Comparison of ENCODE assay signal across 8 mouse cellular contexts in the genomic region with DNA sequence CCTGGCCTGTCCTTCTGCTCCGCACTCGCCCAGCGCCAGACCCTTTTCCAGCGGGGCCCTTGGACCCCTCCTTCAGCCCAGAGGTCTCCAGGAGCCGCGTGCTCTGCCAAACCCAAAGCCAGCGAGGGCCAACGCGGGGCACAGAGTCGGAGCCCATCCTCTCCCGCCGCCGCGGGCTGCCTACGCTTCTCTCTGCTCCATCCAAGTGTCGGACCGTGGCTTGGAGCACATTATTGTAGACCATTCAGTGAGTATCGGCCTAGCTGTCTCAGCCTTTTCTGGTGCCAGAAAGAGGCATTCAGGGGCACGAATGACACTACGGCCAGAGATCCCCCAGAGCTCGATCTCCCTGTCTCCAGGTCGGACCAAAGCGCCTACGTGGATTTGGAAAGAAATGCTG. TPM values are rescaled to one million over a fixed set of nuclear protein-coding genes. Genes with fewer than 3 reads are reported as not detected.
DNase-seq lines count a peak whose midpoint lies in the region; ATAC-seq and TF ChIP-seq lines count a peak whose summit lies in the region.

No protein-coding gene starts in this region.

- WGBS in hindbrain, postnatal 0 days, result under 1% methylated on average over 24 of the region's 24 CpGs
- under 1% methylated on average over 24 of the region's 24 CpGs for WGBS in neural tube, embryonic 12.5 days

- TF ChIP-seq POLR2A in embryonic fibroblast, embryonic 13.5 days (IDR thresholded peaks at IDR 0.05; ENCODE audit: low read depth, low read length), result no peak

- peaks cover 2% of the 10 kb centered on the region; the same call in 1 of the 2 replicates for H3K4me1 ChIP-seq in embryonic fibroblast, embryonic 13.5 days (ENCODE audit: control insufficient read depth, insufficient read depth, low read length)
- peaks cover 25% of the 10 kb centered on the region for H3K4me1 ChIP-seq in hindbrain, postnatal 0 days (ENCODE audit: insufficient read depth, low read length)
- H3K4me1 ChIP-seq in neural tube, embryonic 12.5 days, result peaks cover 40% of the 10 kb centered on the region

- H3K27ac ChIP-seq in left cerebral cortex, adult 2 months, result peak overlapping the region; percentile 97
- H3K27ac ChIP-seq in embryonic fibroblast, embryonic 13.5 days (ENCODE audit: insufficient read depth, low read length), result no peak overlapping the region
- H3K27ac ChIP-seq in hindbrain, postnatal 0 days, result peak overlapping the region; percentile 89
- H3K27ac ChIP-seq in neural tube, embryonic 12.5 days, result peak overlapping the region; percentile 67

- no peaks in the 10 kb centered on the region for H3K27me3 ChIP-seq in hindbrain, postnatal 0 days (ENCODE audit: insufficient read depth, low read length)
- peaks cover 4% of the 10 kb centered on the region; the same call in 1 of the 2 replicates for H3K27me3 ChIP-seq in neural tube, embryonic 12.5 days (replicated peaks)

- H3K4me2 ChIP-seq in hindbrain, postnatal 0 days (ENCODE audit: low read depth, low read length), result peak overlapping the region; percentile 90
- peak overlapping the region; percentile 94 for H3K4me2 ChIP-seq in neural tube, embryonic 12.5 days (replicated peaks)

- TF ChIP-seq CTCF in left cerebral cortex, adult 2 months (IDR thresholded peaks at IDR 0.05), result no peak
- TF ChIP-seq CTCF in embryonic fibroblast, embryonic 13.5 days (IDR thresholded peaks at IDR 0.05; ENCODE audit: borderline replicate concordance, insufficient read depth, low read length), result no peak
- TF ChIP-seq CTCF in hindbrain, postnatal 0 days (IDR thresholded peaks at IDR 0.05; ENCODE audit: low read depth), result no peak

- DNase-seq in left cerebral cortex, adult 2 months (ENCODE audit: extremely low spot score in 1 of 2, low spot score in 2 of 2), result no peak
- DNase-seq in left cerebral cortex, postnatal 25 days (ENCODE audit: low spot score in 2 of 2), result no peak
- peak; percentile 53 for DNase-seq in hindbrain, postnatal 0 days (ENCODE audit: low spot score)
- no peak for DNase-seq in left cerebral cortex, postnatal 36 days (ENCODE audit: low spot score in 2 of 2)
- DNase-seq in testis, postnatal 10 days (ENCODE audit: low spot score), result no peak
- no peak for DNase-seq in ovary, postnatal 10 days (ENCODE audit: low spot score)

- ATAC-seq in hindbrain, postnatal 0 days, result no peak; the same call in 1 of the 2 replicates
- no peak; the same call in 1 of the 2 replicates for ATAC-seq in neural tube, embryonic 12.5 days (ENCODE audit: low FRiP score, low read depth)

- no peaks in the 10 kb centered on the region for H3K36me3 ChIP-seq in hindbrain, postnatal 0 days (ENCODE audit: insufficient read depth, low read length)
- H3K36me3 ChIP-seq in neural tube, embryonic 12.5 days, result no peaks in the 10 kb centered on the region

- H3K9ac ChIP-seq in hindbrain, postnatal 0 days (replicated peaks; ENCODE audit: low read length), result peak overlapping the region; percentile 91
- peak overlapping the region; percentile 77 for H3K9ac ChIP-seq in neural tube, embryonic 12.5 days

- intact Hi-C loops in left cerebral cortex, adult 2 months (cut with DNase I), result loop anchor here (2.0 kb wide), 1 partner anchor 58 kb away; no protein-coding TSS in a partner anchor
- intact Hi-C loops in left cerebral cortex, postnatal 25 days (cut with DNase I), result loop anchor here (2.0 kb wide), 1 partner anchor 56 kb away; no protein-coding TSS in a partner anchor
- intact Hi-C loops in left cerebral cortex, postnatal 36 days (cut with DNase I), result loop anchor here (1.0 kb wide), 1 partner anchor 59 kb away; no protein-coding TSS in a partner anchor

- H3K9me3 ChIP-seq in hindbrain, postnatal 0 days (ENCODE audit: low read length), result no peaks in the 10 kb centered on the region
- no peaks in the 10 kb centered on the region for H3K9me3 ChIP-seq in neural tube, embryonic 12.5 days

- peak overlapping the region; percentile 63 for H3K4me3 ChIP-seq in left cerebral cortex, adult 2 months
- peak overlapping the region; percentile 48 for H3K4me3 ChIP-seq in embryonic fibroblast, embryonic 13.5 days (ENCODE audit: insufficient read depth, low read length)
- H3K4me3 ChIP-seq in hindbrain, postnatal 0 days (ENCODE audit: low read length), result peak overlapping the region; percentile 71
- H3K4me3 ChIP-seq in neural tube, embryonic 12.5 days, result peak overlapping the region; percentile 68

RNA-seq across cellular contexts. Expression of a gene that starts 0.6 kb away (rescaled TPM):
- total RNA-seq in left cerebral cortex, adult 2 months (2021), result 100 to 1,000 TPM; 118 to 121 TPM
- 100 to 1,000 TPM; 108 to 116 TPM for total RNA-seq in left cerebral cortex, postnatal 25 days (2021)
- polyA plus RNA-seq in embryonic fibroblast, embryonic 13.5 days (2011; ENCODE audit: insufficient read length, low read depth, missing spikeins), result 1.5 and 4.2 TPM in 2 replicates
- total RNA-seq in hindbrain, postnatal 0 days (2014; rRNA removed), result 236 and 269 TPM in 2 replicates
- 67.1 and 72.2 TPM in 2 replicates for polyA plus RNA-seq in hindbrain, postnatal 0 days (2015; fragmentation: Nextera tagmentation; extraction: Ambion mirVana)
- 30.9 and 33.3 TPM in 2 replicates for polyA plus RNA-seq in neural tube, embryonic 12.5 days (2016; fragmentation: Nextera tagmentation; extraction: Ambion mirVana)
- 100 to 1,000 TPM; 110 to 124 TPM for total RNA-seq in left cerebral cortex, postnatal 36 days (2021)
